Mouse (Mus musculus) testis, postnatal 10 days (tissue): ENCODE data around the gene Ankrd13d.

ENCODE experiments used
- DNase-seq: peaks from one replicate; pipeline ENCODE4 v3.0.0; 2021; ENCODE audit warnings: low spot score

Gene Ankrd13d

DNA sequence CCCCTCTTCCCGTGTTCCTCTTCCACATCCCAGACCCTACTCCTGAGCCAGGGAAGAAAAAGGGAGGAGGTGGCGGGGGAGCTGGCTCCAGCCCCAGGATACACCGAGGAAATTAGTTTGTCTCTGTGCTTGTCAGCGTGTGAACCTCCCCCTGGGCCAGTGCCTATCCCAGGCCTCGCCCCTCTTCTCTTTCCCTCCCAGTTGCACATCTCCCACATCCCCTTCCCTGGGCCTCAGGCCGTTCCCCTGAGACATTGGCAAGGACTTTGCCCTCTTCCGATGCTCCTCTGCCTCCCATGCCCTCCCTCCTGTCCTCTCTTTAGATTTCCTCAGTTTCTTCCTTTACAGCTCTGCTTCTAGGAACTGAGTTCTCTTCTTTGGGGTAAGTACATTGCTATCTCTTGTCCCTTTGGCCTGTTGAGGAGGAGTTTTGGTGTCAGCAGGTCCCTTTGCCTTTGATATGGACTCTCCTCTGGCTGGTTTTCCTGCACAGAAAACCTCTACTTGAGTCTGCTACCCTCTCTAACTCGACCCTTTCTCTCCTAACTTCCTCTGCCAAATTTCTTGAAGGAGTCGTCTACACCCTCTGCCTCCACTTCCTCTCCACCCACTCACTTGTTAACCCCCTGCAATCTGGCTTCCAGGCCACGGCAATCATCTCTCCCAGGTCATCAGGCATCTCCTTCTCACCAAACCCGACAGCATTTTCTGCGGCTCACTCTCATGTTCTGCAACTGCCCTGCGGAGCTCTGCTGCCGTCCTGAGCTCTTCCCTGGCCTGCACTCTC is 61.8 kb downstream of the Ankrd13d start:
- peak; percentile 66 for DNase-seq

DNA sequence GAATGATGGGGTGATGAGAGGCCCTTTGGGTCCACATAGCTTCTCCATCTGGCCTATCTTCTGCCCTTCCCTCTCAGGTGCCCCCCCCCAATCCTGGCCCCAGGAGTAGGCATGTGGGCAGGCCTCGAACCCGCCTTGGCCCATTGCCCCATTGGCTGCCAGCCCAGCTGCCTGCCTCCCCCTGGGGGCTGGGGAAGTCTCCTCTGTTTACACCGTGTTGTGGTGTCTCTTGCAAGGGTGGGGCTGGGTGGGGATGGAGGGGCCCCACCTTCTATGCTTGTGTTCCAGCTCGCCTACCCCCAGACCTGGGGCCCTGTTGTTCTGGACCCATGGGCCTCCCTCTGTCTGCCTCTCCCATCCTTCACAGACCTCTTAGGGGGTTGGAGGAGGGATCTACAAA is 62.5 kb downstream of the Ankrd13d start:
- peak; percentile 70 for DNase-seq
